Mouse (Mus musculus) MEL (cell line): Measurements from ENCODE around the gene Ccdc9b. TPM values are rescaled to one million over a fixed set of nuclear protein-coding genes. Genes with fewer than 3 reads are reported as not detected.

Experiments used
- DNase-seq: peaks from one replicate; pipeline ENCODE4 v3.0.0; 2011; ENCODE audit warnings: low read depth, low spot score
- H3K27ac ChIP-seq: 2 replicates; pipeline ENCODE4 v1.5.1; 2012; ENCODE audit warnings: low read depth, mild to moderate bottlenecking, control low read depth, low read length, moderate library complexity; ENCODE audit not compliant: control insufficient read depth
- H3K27me3 ChIP-seq, 2 experiments: fragments of 150-350 bp in 1 of 2; sonication (generic) in 1 of 2; 2 replicates each; pipeline ENCODE4 v1.6.1; 2012; ENCODE audit warnings: low read length in 2 of 2, mild to moderate bottlenecking in 2 of 2, improper control_type of control experiment in 1 of 2, moderate library complexity in 1 of 2; ENCODE audit not compliant: insufficient read depth in 2 of 2, control insufficient read depth in 1 of 2
- H3K36me3 ChIP-seq, 2 experiments: 2 replicates each; pipeline ENCODE4 v1.6.1; 2012 to 2014; ENCODE audit warnings: low read length in 2 of 2, improper control_type of control experiment in 1 of 2, inconsistent platforms in 1 of 2, mild to moderate bottlenecking in 1 of 2; ENCODE audit not compliant: insufficient read depth in 2 of 2, control insufficient read depth in 1 of 2
- H3K4me1 ChIP-seq, 2 experiments: fragments of 150-350 bp in 1 of 2; sonication (generic) in 1 of 2; 2 replicates each; pipeline ENCODE4 v1.6.1; 2012; ENCODE audit warnings: low read length in 2 of 2, improper control_type of control experiment in 1 of 2, mild to moderate bottlenecking in 1 of 2; ENCODE audit not compliant: insufficient read depth in 2 of 2, control insufficient read depth in 1 of 2
- H3K4me3 ChIP-seq, 2 experiments: fragments of 150-350 bp in 1 of 2; sonication (generic) in 1 of 2; 2 replicates each; pipeline ENCODE4 v1.5.1; 2012; ENCODE audit warnings: low read depth in 2 of 2, low read length in 2 of 2, mild to moderate bottlenecking in 2 of 2, moderate library complexity in 2 of 2, control low read depth in 1 of 2, improper control_type of control experiment in 1 of 2; ENCODE audit not compliant: control insufficient read depth in 1 of 2, insufficient read depth in 1 of 2
- H3K79me2 ChIP-seq: 2 replicates; pipeline ENCODE4 v1.6.1; 2012; ENCODE audit warnings: mild to moderate bottlenecking, low read length, moderate library complexity; ENCODE audit not compliant: control insufficient read depth, poor library complexity, insufficient read depth
- H3K9ac ChIP-seq: 2 replicates; pipeline ENCODE4 v1.6.1; 2012; ENCODE audit warnings: low read depth, mild to moderate bottlenecking, control low read depth, low read length, moderate library complexity; ENCODE audit not compliant: control insufficient read depth, poor library complexity, severe bottlenecking
- H3K9me3 ChIP-seq: fragments of 150-350 bp; sonication (generic); replicated peaks from 2 replicates; pipeline ENCODE4 v1.6.1; 2012; ENCODE audit warnings: mild to moderate bottlenecking, low read length, improper control_type of control experiment, moderate library complexity; ENCODE audit not compliant: insufficient read depth
- BHLHE40 ChIP-seq: IDR thresholded peaks from 2 replicates; pipeline ENCODE4 v1.6.1; 2012; ENCODE audit warnings: low read depth, mild to moderate bottlenecking, inconsistent platforms, low read length, improper control_type of control experiment, borderline replicate concordance
- CHD1 ChIP-seq: IDR thresholded peaks from 2 replicates; pipeline ENCODE4 v1.6.1; 2012; ENCODE audit warnings: low read depth, mild to moderate bottlenecking, inconsistent platforms, low read length, improper control_type of control experiment
- CHD2 ChIP-seq: IDR thresholded peaks from 2 replicates; pipeline ENCODE4 v1.6.1; 2011; ENCODE audit warnings: low read length, improper control_type of control experiment
- CTCF ChIP-seq, 3 experiments: IDR thresholded peaks in 2 of 3; conservative IDR thresholded peaks in 1 of 3; 2 replicates each; pipeline ENCODE4 v1.5.1; 2011 to 2012; ENCODE audit warnings: low read length in 3 of 3, low read depth in 2 of 3, mild to moderate bottlenecking in 2 of 3, improper control_type of control experiment in 1 of 3, inconsistent platforms in 1 of 3, mixed read lengths in 1 of 3, moderate library complexity in 1 of 3; ENCODE audit not compliant: control insufficient read depth in 1 of 3, insufficient read depth in 1 of 3, poor library complexity in 1 of 3, severe bottlenecking in 1 of 3
- E2F4 ChIP-seq: IDR thresholded peaks from 2 replicates; pipeline ENCODE4 v1.6.1; 2011; ENCODE audit warnings: low read depth, low read length, improper control_type of control experiment, borderline replicate concordance
- ELF1 ChIP-seq: IDR thresholded peaks from 2 replicates; pipeline ENCODE4 v1.6.1; 2014; ENCODE audit warnings: low read depth, mild to moderate bottlenecking, inconsistent platforms, low read length, improper control_type of control experiment, moderate library complexity
- EP300 ChIP-seq, 2 experiments: IDR thresholded peaks; 2 replicates each; pipeline ENCODE4 v1.6.1; 2011; ENCODE audit warnings: improper control_type of control experiment in 2 of 2, low read length in 2 of 2, low read depth in 1 of 2, mild to moderate bottlenecking in 1 of 2
- ETS1 ChIP-seq: IDR thresholded peaks from 2 replicates; pipeline ENCODE4 v1.6.1; 2012; ENCODE audit warnings: low read depth, mild to moderate bottlenecking, inconsistent platforms, low read length, improper control_type of control experiment, moderate library complexity
- GABPA ChIP-seq: IDR thresholded peaks from 2 replicates; pipeline ENCODE4 v1.6.1; 2012; ENCODE audit warnings: low read depth, mild to moderate bottlenecking, inconsistent platforms, low read length, improper control_type of control experiment, moderate library complexity
- GATA1 ChIP-seq: IDR thresholded peaks from 2 replicates; pipeline ENCODE4 v1.6.1; 2011; ENCODE audit warnings: low read depth, low read length, improper control_type of control experiment
- HCFC1 ChIP-seq: IDR thresholded peaks from 2 replicates; pipeline ENCODE4 v1.6.1; 2012; ENCODE audit warnings: low read depth, mild to moderate bottlenecking, inconsistent platforms, low read length, improper control_type of control experiment, moderate library complexity
- JUND ChIP-seq: IDR thresholded peaks from 2 replicates; pipeline ENCODE4 v1.6.1; 2011; ENCODE audit warnings: low read depth, mild to moderate bottlenecking, improper control_type of control experiment, low read length
- KAT2A ChIP-seq: conservative IDR thresholded peaks from 2 replicates; pipeline ENCODE4 v1.6.1; 2012; ENCODE audit warnings: low read depth, low read length, improper control_type of control experiment, inconsistent platforms
- MAFK ChIP-seq: IDR thresholded peaks from 2 replicates; pipeline ENCODE4 v1.6.1; 2011; ENCODE audit warnings: low read depth, mild to moderate bottlenecking, low read length, improper control_type of control experiment, borderline replicate concordance
- MAZ ChIP-seq: IDR thresholded peaks from 2 replicates; pipeline ENCODE4 v1.6.1; 2012; ENCODE audit warnings: low read depth, mild to moderate bottlenecking, inconsistent platforms, low read length, improper control_type of control experiment
- MEF2A ChIP-seq: IDR thresholded peaks from 2 replicates; pipeline ENCODE4 v1.6.1; 2014; ENCODE audit warnings: low read depth, mild to moderate bottlenecking, inconsistent platforms, low read length, improper control_type of control experiment; ENCODE audit not compliant: poor library complexity, insufficient replicate concordance, severe bottlenecking; ENCODE audit errors: extremely low read depth
- MXI1 ChIP-seq: IDR thresholded peaks from 2 replicates; pipeline ENCODE4 v1.6.1; 2011; ENCODE audit warnings: mild to moderate bottlenecking, low read depth, low read length, improper control_type of control experiment
- MYB ChIP-seq: IDR thresholded peaks from 2 replicates; pipeline ENCODE4 v1.6.1; 2011; ENCODE audit warnings: mild to moderate bottlenecking, low read depth, low read length, improper control_type of control experiment
- MYC ChIP-seq: IDR thresholded peaks from 2 replicates; pipeline ENCODE4 v1.6.1; 2011; ENCODE audit warnings: low read depth, mild to moderate bottlenecking, low read length, improper control_type of control experiment, moderate library complexity
- NELFE ChIP-seq: IDR thresholded peaks from 2 replicates; pipeline ENCODE4 v1.6.1; 2011; ENCODE audit warnings: low read depth, low read length, improper control_type of control experiment
- NRF1 ChIP-seq: IDR thresholded peaks from 2 replicates; pipeline ENCODE4 v1.6.1; 2014; ENCODE audit warnings: low read depth, mild to moderate bottlenecking, inconsistent platforms, low read length, improper control_type of control experiment, moderate library complexity; ENCODE audit not compliant: poor library complexity, insufficient read depth, severe bottlenecking
- POLR2A ChIP-seq, 2 experiments: IDR thresholded peaks; 2 replicates each; pipeline ENCODE4 v1.6.1; 2011 to 2012; ENCODE audit warnings: low read length in 2 of 2, mild to moderate bottlenecking in 2 of 2, control low read depth in 1 of 2, improper control_type of control experiment in 1 of 2, low read depth in 1 of 2, moderate library complexity in 1 of 2; ENCODE audit not compliant: control insufficient read depth in 1 of 2, insufficient read depth in 1 of 2, poor library complexity in 1 of 2
- POLR2AphosphoS2 ChIP-seq: IDR thresholded peaks from 2 replicates; pipeline ENCODE4 v1.6.1; 2011; ENCODE audit warnings: low read length, improper control_type of control experiment
- RAD21 ChIP-seq: IDR thresholded peaks from 2 replicates; pipeline ENCODE4 v1.6.1; 2011; ENCODE audit warnings: mild to moderate bottlenecking, low read depth, low read length, improper control_type of control experiment
- RCOR1 ChIP-seq: IDR thresholded peaks from 2 replicates; pipeline ENCODE4 v1.6.1; 2012; ENCODE audit warnings: low read depth, mild to moderate bottlenecking, inconsistent platforms, low read length, improper control_type of control experiment
- SIN3A ChIP-seq: IDR thresholded peaks from 2 replicates; pipeline ENCODE4 v1.6.1; 2012; ENCODE audit warnings: low read length, improper control_type of control experiment, inconsistent platforms
- SMC3 ChIP-seq: IDR thresholded peaks from 2 replicates; pipeline ENCODE4 v1.6.1; 2011; ENCODE audit warnings: low read depth, low read length, improper control_type of control experiment
- TAL1 ChIP-seq: IDR thresholded peaks from 2 replicates; pipeline ENCODE4 v1.6.1; 2012; ENCODE audit warnings: mild to moderate bottlenecking, inconsistent platforms, low read length, moderate library complexity, mixed read lengths
- TBP ChIP-seq: IDR thresholded peaks from 2 replicates; pipeline ENCODE4 v1.8.0; 2011; ENCODE audit warnings: low read depth, low read length, improper control_type of control experiment
- TCF12 ChIP-seq: IDR thresholded peaks from 2 replicates; pipeline ENCODE4 v1.6.1; 2014; ENCODE audit warnings: low read depth, mild to moderate bottlenecking, inconsistent platforms, low read length, improper control_type of control experiment, moderate library complexity
- UBTF ChIP-seq: IDR thresholded peaks from 2 replicates; pipeline ENCODE4 v1.6.1; 2012; ENCODE audit warnings: low read depth, mild to moderate bottlenecking, inconsistent platforms, low read length, improper control_type of control experiment, moderate library complexity, borderline replicate concordance; ENCODE audit not compliant: insufficient read depth
- USF1 ChIP-seq: IDR thresholded peaks from 2 replicates; pipeline ENCODE4 v1.6.1; 2014; ENCODE audit warnings: low read depth, mild to moderate bottlenecking, inconsistent platforms, low read length, improper control_type of control experiment, moderate library complexity
- USF2 ChIP-seq, 2 experiments: IDR thresholded peaks; 2 replicates each; pipeline ENCODE4 v1.6.1; 2011 to 2012; ENCODE audit warnings: improper control_type of control experiment in 2 of 2, low read length in 2 of 2, borderline replicate concordance in 1 of 2, inconsistent platforms in 1 of 2, low read depth in 1 of 2, mild to moderate bottlenecking in 1 of 2; ENCODE audit not compliant: insufficient read depth in 1 of 2
- ZC3H11A ChIP-seq: IDR thresholded peaks from 2 replicates; pipeline ENCODE4 v1.6.1; 2012; ENCODE audit warnings: low read depth, mild to moderate bottlenecking, inconsistent platforms, low read length, improper control_type of control experiment
- ZMIZ1 ChIP-seq: IDR thresholded peaks from 2 replicates; pipeline ENCODE4 v1.6.1; 2012; ENCODE audit warnings: low read depth, mild to moderate bottlenecking, inconsistent platforms, low read length, improper control_type of control experiment, moderate library complexity
- ZNF384 ChIP-seq: IDR thresholded peaks from 2 replicates; pipeline ENCODE4 v1.6.1; 2012; ENCODE audit warnings: low read depth, mild to moderate bottlenecking, inconsistent platforms, low read length, improper control_type of control experiment
- polyA plus RNA-seq, 2 experiments: library from polyadenylated mRNA; stranded (reverse) in 1 of 2; unstranded in 1 of 2; fragments of >175 nt in 1 of 2; fragments of >200 nt in 1 of 2; gene quantifications; 2 replicates each; pipeline versions ENCODE4 v1.2.1 to v1.2.4; 2012; ENCODE audit warnings: low replicate concordance in 2 of 2, low read depth in 1 of 2; ENCODE audit not compliant: insufficient read length in 2 of 2, insufficient read depth in 1 of 2, missing spikeins in 1 of 2
- total RNA-seq: library from RNA; depleted of rRNA; stranded (reverse); fragments of 300-350 nt; gene quantifications from 2 replicates; pipeline ENCODE4 v1.2.3, GENCODE M21; 2012

Ccdc9b gene
- total and polyA plus RNA-seq, 3 experiments = 1.7 to 2.4 TPM; not detected in 1

GRCm38 (mm10) chr2:118745232-118745884 lies 17.1 kb downstream of the Ccdc9b start, which contains the start of gene Inafm2:
Gene Inafm2 (plus strand): TSS chr2:118745758.
- Histone ChIP-seq H3K9ac (peak within 1 kb of the TSS; percentile 81), H3K27me3 (no peaks in the 10 kb centered on the region), H3K36me3 (peaks cover 3 to 13% of the 10 kb centered on the region in 2 experiments; a peak in 3 of 4 replicates), H3K4me3 (peak within 1 kb of the TSS; percentile 65 to 98), H3K27ac (peak within 1 kb of the TSS; percentile 33), H3K79me2 (peaks cover 25% of the 10 kb centered on the region), H3K4me1 (peaks cover 2 to 13% of the 10 kb centered on the region in 2 experiments), H3K9me3 (no peaks in the 10 kb centered on the region)
- DNase-seq = peak; percentile 95
- peak; percentile 89 for TF ChIP-seq MXI1
- no peak for TF ChIP-seq MEF2A
- peak; percentile 99 for TF ChIP-seq ELF1
- no peak for TF ChIP-seq MYB
- no peak for TF ChIP-seq POLR2AphosphoS2
- TF ChIP-seq E2F4 = no peak
- peak; percentile 72 for TF ChIP-seq ZMIZ1
- TF ChIP-seq ZNF384 = no peak
- TF ChIP-seq GABPA = no peak; the same call in 1 of the 2 replicates
- peak; percentile 100 for TF ChIP-seq SIN3A
- peak; percentile 93 for TF ChIP-seq ZC3H11A
- TF ChIP-seq KAT2A = no peak
- TF ChIP-seq MAZ = peak; percentile 95; the same call in 1 of the 2 replicates
- TF ChIP-seq CHD1 = no peak
- TF ChIP-seq MAFK = no peak
- TF ChIP-seq JUND = no peak
- peak; percentile 54 to 60; a peak in 2 of 4 replicates for TF ChIP-seq POLR2A (IDR thresholded peaks at IDR 0.05; ENCODE audit: control insufficient read depth in 1 of 2, insufficient read depth in 1 of 2, low read depth in 1 of 2, low read length in 2 of 2, poor library complexity in 1 of 2)
- peak; percentile 97; the same call in 1 of the 2 replicates for TF ChIP-seq UBTF
- no peak for TF ChIP-seq MYC
- TF ChIP-seq TAL1 = no peak
- TF ChIP-seq TCF12 = 0 out of 2 replicates have a peak, but pooled peaks have one; percentile 41
- no peak for TF ChIP-seq SMC3
- no peak for TF ChIP-seq BHLHE40
- TF ChIP-seq RAD21 = no peak
- no peak for TF ChIP-seq TBP
- TF ChIP-seq NELFE = peak; percentile 68
- no peak for TF ChIP-seq CHD2
- TF ChIP-seq RCOR1 = no peak
- TF ChIP-seq USF2 (IDR thresholded peaks at IDR 0.05; ENCODE audit: borderline replicate concordance in 1 of 2, insufficient read depth in 1 of 2, low read depth in 1 of 2, low read length in 2 of 2) = no peak
- TF ChIP-seq EP300 (IDR thresholded peaks at IDR 0.05; ENCODE audit: low read depth in 1 of 2, low read length in 2 of 2) = 0 out of 4 replicates have a peak, but pooled peaks of 1 of the 2 experiments have one; percentile 9
- peak; percentile 83 for TF ChIP-seq HCFC1
- no peak for TF ChIP-seq USF1
- TF ChIP-seq GATA1 = no peak
- peak; percentile 43; the same call in 1 of the 2 replicates for TF ChIP-seq NRF1
- no peak for TF ChIP-seq ETS1
- no peak for TF ChIP-seq CTCF (IDR thresholded peaks at IDR 0.05 in 2 of 3, conservative IDR thresholded peaks at IDR 0.05 in 1 of 3; ENCODE audit: control insufficient read depth in 1 of 3, insufficient read depth in 1 of 3, low read depth in 2 of 3, low read length in 3 of 3, poor library complexity in 1 of 3, severe bottlenecking in 1 of 3)
